Mouse (Mus musculus): ENCODE data around the gene Piwil4.
"Not testable (repeated sequence)": the region's sequence is repeated elsewhere in the genome, so short reads cannot be mapped to it uniquely, and the experiment has no call there.

The Piwil4 gene

DNA sequence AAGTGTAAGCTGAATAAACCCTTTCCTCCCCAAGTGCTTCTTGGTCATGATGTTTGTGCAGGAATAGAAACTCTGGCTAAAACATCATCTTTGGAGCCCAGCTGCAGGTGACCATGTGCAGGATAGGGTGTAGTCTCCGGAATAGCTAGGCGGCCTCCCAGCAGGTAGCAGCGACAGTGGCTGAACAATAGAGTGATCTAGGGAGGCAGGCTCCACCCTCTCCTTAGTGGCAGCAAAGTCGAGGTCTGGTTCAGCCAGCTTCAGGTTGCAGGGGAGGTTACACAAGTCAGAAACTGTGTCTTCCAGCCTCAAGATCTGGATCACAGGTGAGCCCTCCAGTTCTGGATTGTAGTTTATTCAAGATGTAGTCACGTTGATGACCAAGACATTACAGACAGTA lies 68.6 kb downstream of the Piwil4 start:
- not testable (repeated sequence) for DNase-seq (ENCODE audit: low read depth)

DNA sequence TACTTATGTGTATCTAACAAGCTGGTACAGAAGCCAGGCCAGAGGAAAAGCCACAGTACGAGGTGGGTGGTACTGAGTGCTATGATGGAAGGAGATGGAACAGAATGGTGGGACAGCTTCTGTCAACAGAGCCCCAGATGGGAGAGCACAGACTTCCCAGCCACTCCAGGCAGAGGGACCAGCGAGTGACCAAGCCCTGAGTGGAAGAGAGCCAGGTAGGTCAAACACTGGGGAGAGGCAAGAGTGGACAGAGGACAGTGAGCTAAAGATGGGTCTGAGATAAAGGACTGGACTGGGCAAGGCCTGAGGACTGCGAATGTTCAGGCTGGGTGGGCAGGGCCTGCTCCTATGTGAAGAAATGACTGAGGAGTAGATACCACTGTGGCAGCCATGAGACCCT lies 72.2 kb downstream of the Piwil4 start:
- DNase-seq (ENCODE audit: low read depth) = no peak

GRCm38 (mm10) chr9:14666071-14666470 lies 74.5 kb downstream of the Piwil4 start:
- DNase-seq (ENCODE audit: low read depth) = no peak

DNA sequence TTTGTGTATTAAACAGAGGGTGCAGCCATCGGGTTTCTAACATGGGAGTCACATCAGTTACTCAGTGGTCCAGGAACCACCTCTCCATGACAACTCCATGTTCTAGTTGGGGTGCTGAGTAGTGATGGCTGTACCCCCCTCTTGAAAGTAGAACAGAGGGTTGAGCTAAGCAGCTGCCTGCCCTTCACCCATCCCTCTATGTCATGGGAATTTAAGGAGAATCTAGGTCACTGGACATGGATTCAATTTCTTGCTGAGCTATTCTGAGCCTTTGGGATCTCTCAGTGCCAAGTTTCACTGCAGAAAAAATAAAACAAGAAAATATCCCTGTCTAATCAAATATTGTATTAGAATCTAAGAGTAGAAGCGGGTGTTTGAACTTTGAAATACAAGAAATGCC lies 76.9 kb downstream of the Piwil4 start:
- DNase-seq (ENCODE audit: low read depth) = no peak

- DNase-seq (ENCODE audit: low read depth) = peak; percentile 18
These were observed 77.7 kb downstream of the Piwil4 start for GRCm38 (mm10) chr9:14662876-14663275.

DNA sequence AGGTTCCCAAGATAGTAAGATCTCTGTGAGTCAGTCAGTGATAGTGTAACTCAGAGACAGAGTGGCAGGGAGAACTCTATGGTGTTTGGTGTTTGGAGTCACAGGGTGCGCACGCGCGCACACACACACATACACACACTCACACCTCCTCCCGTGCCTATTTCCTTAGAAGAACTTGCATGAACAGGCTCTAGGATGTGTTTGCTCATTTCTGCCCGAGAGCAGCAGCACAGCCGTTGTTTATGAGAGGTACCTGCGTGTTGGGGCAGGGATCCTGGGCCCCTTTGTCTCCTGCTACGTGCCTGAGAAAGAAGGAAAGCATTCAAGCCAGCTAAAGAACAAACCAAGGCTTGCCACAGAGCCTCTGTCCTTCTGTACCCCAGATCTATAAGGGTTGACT lies 78.4 kb downstream of the Piwil4 start:
- DNase-seq (ENCODE audit: low read depth) = no peak

DNA sequence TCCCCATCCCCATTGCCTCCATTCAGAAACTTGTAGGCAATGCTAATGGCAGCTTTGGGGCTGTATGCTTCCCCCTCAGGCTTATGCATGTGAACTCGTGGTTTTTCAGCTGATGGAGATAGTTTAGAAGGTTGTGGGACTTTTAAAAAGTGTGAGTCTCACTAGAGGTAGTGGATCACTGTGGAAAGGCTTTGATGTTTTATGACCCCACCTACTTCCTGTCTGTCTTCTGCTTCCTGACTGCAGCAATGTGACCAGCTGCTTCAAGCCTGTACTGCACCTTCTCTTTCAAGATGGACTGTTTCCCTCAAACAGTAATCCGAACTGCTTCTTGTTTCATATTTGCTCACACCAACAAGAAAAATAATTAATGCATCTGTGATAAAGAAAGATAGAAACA lies 82.6 kb downstream of the Piwil4 start:
- DNase-seq (ENCODE audit: low read depth) = no peak

DNA sequence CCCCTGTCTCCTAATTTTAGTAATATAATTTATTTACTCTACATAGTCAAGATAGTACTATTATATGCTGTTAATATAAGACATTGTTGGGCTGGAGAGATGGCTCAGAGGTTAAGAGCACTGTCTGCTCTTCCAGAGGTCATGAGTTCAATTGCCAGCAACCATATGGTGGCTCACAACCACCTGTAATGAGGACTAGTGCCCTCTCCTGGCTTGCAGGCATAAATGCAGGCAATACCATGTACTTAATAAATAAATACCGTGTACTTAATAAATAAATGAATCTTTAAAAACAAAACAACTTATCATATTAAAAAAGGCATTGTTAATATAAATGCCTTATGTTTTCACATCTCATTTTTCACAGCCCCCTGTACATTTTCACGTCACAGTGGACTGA lies 86.5 kb downstream of the Piwil4 start:
- DNase-seq (ENCODE audit: low read depth) = no peak

DNA sequence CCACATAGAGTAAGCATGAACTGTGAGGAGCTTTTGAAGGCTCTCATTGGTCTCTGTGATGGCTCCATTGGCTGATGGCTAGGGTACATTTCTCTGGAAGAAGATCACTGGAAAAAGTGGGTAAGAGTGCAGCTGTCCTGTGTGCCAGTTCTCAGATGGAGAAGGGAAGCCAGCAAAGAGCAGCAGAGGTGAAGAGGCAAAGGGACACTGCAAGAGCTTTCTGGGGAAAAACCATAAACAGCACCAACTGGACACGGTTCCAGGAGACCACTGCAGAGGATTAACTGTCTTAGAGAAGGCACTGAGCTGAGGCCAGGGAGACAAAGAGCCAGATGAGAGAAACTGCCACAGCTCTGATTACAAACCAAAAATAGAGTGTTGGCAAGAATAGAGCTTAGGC lies 87.8 kb downstream of the Piwil4 start:
- DNase-seq (ENCODE audit: low read depth) = no peak

- no peak for DNase-seq (ENCODE audit: low read depth)
These were observed 92.7 kb downstream of the Piwil4 start for GRCm38 (mm10) chr9:14647849-14648248.

GRCm38 (mm10) chr9:14646641-14647040 lies 93.9 kb downstream of the Piwil4 start:
- DNase-seq (ENCODE audit: low read depth) = no peak

Measured in fibroblast of lung, adult 2 months (primary cell).